Mouse (Mus musculus): ENCODE data around the gene Sipa1l1. TPM values are rescaled to one million over a fixed set of nuclear protein-coding genes. Genes with fewer than 3 reads are reported as not detected.

Sipa1l1 gene
- polyA plus RNA-seq, 1 experiment: 12.0 TPM

- Histone ChIP-seq H3K36me3 (replicated peaks; ENCODE audit: low read length) (peaks cover 22% of the 10 kb centered on the region), H3K4me1 (peaks cover 77% of the 10 kb centered on the region), H3K27me3 (replicated peaks) (no peaks in the 10 kb centered on the region), H3K4me3 (replicated peaks) (peak overlapping the region; percentile 82), H3K9me3 (no peaks in the 10 kb centered on the region)
- no peak for TF ChIP-seq GATA1 (IDR thresholded peaks at IDR 0.05; ENCODE audit: borderline replicate concordance, low read length)
- TF ChIP-seq FLI1 (IDR thresholded peaks at IDR 0.05; ENCODE audit: low read length): no peak
These were observed 20.8 kb downstream of the Sipa1l1 start for GRCm38 (mm10) chr12:82189715-82190581.

DNA sequence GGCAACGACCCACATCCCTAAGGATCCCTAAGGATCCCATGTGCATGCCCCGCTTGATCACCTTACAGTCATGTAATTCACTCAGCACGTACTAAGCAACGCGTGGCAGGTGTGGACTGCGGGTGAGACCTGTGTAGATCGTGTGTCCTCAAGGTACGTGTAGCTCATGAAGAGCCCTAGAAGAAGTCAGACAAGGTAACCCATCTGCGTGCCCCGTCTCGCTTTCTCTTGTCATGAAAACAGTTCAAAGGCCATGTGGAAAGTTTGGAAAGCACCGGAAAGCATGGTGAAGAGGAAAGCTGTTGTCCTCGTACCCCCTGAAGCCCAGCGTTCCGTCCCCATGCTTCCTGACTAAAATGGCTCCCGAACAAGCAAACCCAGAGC, 21.5 kb downstream of the Sipa1l1 start:
- no peaks in the 10 kb centered on the region for H3K27me3 ChIP-seq (replicated peaks)
- peaks cover 22% of the 10 kb centered on the region for H3K36me3 ChIP-seq (replicated peaks; ENCODE audit: low read length)
- no peak for TF ChIP-seq FLI1 (IDR thresholded peaks at IDR 0.05; ENCODE audit: low read length)
- TF ChIP-seq GATA1 (IDR thresholded peaks at IDR 0.05; ENCODE audit: borderline replicate concordance, low read length): no peak
- H3K4me3 ChIP-seq (replicated peaks): no peak overlapping the region
- no peaks in the 10 kb centered on the region for H3K9me3 ChIP-seq
- H3K4me1 ChIP-seq: peaks cover 83% of the 10 kb centered on the region

DNA sequence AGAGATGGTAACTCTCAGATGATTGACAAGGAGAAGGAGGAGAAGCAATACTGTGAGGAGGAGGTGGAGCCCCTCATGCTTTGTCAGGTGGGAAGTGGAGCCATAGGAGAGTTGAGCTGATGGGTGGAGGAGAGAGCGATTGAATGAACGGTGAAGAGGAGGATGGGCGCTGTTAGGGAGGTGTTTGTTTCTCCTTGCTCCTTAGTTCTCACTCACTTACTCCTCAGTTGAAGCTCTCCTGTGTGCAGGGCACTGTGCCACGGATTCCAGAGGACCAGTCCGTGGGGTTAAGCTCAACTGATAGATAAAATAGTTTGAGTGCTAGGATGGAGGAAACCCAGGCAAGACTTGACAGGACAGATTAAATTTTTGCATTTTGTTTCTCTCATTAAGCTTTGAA, 22.6 kb downstream of the Sipa1l1 start:
- Histone ChIP-seq H3K4me1 (peaks cover 90% of the 10 kb centered on the region), H3K9me3 (no peaks in the 10 kb centered on the region), H3K27me3 (replicated peaks) (no peaks in the 10 kb centered on the region), H3K36me3 (replicated peaks; ENCODE audit: low read length) (peaks cover 26% of the 10 kb centered on the region), H3K4me3 (replicated peaks) (no peak overlapping the region)
- TF ChIP-seq GATA1 (IDR thresholded peaks at IDR 0.05; ENCODE audit: borderline replicate concordance, low read length) (no peak), FLI1 (IDR thresholded peaks at IDR 0.05; ENCODE audit: low read length) (no peak)

DNA sequence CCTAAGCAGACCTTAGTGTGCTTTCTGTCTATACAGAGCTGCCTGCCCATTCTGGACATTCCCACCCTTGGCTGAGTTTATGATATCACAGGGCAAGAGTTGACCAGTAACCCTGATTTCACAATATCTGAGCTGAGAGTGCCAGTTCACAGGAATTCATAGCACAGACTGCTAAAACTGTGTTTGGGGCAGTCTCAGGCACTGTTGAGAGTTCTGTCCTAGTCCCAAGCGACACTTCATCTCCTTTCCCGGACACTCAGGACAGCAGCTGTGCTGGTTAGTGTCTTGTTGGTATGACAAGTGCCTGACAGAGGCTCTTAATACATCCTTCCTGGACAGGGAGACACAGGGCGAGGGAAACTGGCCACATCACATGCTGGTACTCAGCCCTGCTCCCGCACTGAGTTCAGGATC, 23.5 kb downstream of the Sipa1l1 start:
- no peaks in the 10 kb centered on the region for H3K27me3 ChIP-seq (replicated peaks)
- peaks cover 24% of the 10 kb centered on the region for H3K36me3 ChIP-seq (replicated peaks; ENCODE audit: low read length)
- peaks cover 93% of the 10 kb centered on the region for H3K4me1 ChIP-seq
- TF ChIP-seq FLI1 (IDR thresholded peaks at IDR 0.05; ENCODE audit: low read length) (no peak), GATA1 (IDR thresholded peaks at IDR 0.05; ENCODE audit: borderline replicate concordance, low read length) (no peak)
- no peaks in the 10 kb centered on the region for H3K9me3 ChIP-seq
- no peak overlapping the region for H3K4me3 ChIP-seq (replicated peaks)

- H3K36me3 ChIP-seq (replicated peaks; ENCODE audit: low read length): peaks cover 23% of the 10 kb centered on the region
- no peaks in the 10 kb centered on the region for H3K27me3 ChIP-seq (replicated peaks)
- no peaks in the 10 kb centered on the region for H3K9me3 ChIP-seq
- peaks cover 93% of the 10 kb centered on the region for H3K4me1 ChIP-seq
- no peak for TF ChIP-seq FLI1 (IDR thresholded peaks at IDR 0.05; ENCODE audit: low read length)
- TF ChIP-seq GATA1 (IDR thresholded peaks at IDR 0.05; ENCODE audit: borderline replicate concordance, low read length): no peak
- H3K4me3 ChIP-seq (replicated peaks): no peak overlapping the region
These were observed 24.4 kb downstream of the Sipa1l1 start for GRCm38 (mm10) chr12:82193476-82193875.

DNA sequence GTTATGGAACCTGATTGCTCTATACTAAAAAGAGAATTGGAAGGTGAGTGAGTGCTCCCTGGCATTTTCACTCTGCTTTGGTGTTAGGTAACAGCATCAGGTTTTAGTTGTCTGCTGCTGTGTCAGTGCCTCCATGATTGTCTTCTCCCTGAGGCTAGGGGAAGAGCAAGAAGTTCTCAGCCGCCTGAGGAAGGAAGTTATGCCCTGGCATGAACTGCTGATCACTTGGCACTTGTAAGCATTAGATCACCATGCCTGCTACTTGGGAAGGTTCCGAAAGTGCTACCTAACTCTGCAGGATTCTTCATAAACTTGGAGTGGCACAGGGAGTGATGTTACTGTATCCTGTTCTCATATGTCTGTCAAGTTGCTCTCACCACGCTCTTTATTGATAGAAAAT, 25.8 kb downstream of the Sipa1l1 start:
- Histone ChIP-seq H3K4me3 (replicated peaks) (peak overlapping the region; percentile 15), H3K36me3 (replicated peaks; ENCODE audit: low read length) (peaks cover 23% of the 10 kb centered on the region), H3K27me3 (replicated peaks) (no peaks in the 10 kb centered on the region), H3K4me1 (peaks cover 93% of the 10 kb centered on the region), H3K9me3 (no peaks in the 10 kb centered on the region)
- TF ChIP-seq GATA1 (IDR thresholded peaks at IDR 0.05; ENCODE audit: borderline replicate concordance, low read length) (no peak), FLI1 (IDR thresholded peaks at IDR 0.05; ENCODE audit: low read length) (no peak)

DNA sequence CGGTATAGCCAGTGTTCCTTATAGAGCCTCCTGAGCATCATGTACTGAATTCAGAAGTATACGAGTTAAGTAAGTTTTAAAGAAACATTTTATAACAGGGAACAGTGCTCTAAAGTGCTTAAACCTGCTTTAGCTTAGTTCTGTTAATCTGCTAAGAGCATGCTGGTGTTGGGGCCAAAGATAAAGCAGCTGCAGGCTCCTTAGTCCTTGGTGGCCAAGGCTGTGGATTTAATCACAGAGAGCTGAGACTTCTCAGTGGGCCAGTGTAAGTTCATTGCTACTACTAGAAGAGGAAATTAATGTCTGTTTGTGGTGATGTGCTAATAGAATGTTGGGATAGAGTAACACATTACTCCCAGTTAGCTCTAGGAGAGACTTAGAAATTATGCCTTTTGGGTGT, 27.1 kb downstream of the Sipa1l1 start:
- H3K4me1 ChIP-seq: peaks cover 85% of the 10 kb centered on the region
- no peaks in the 10 kb centered on the region for H3K9me3 ChIP-seq
- no peaks in the 10 kb centered on the region for H3K27me3 ChIP-seq (replicated peaks)
- TF ChIP-seq FLI1 (IDR thresholded peaks at IDR 0.05; ENCODE audit: low read length): no peak
- no peak overlapping the region for H3K4me3 ChIP-seq (replicated peaks)
- peaks cover 28% of the 10 kb centered on the region for H3K36me3 ChIP-seq (replicated peaks; ENCODE audit: low read length)

GRCm38 (mm10) chr12:82196615-82197146, 27.6 kb downstream of the Sipa1l1 start:
- H3K9me3 ChIP-seq: no peaks in the 10 kb centered on the region

DNA sequence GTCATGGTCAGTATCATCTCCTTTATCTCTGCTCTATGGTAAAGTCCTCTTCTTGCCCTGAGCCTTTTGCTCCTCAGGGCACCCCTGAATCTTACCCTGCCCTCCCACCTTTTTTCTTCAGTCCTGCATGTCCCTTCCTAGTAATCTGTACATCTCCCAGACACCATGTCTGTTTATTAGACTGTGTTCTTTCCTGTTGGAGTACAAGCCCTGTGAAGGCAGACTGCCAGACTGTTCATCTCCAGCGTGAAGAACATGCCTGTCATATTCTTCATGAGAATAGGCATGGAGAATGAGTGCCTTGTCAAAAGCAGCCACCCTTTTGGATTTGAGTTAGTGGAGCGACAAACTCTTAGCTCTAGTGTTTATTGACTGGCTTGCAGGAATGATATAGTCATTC, 28.1 kb downstream of the Sipa1l1 start:
- no peaks in the 10 kb centered on the region for H3K9me3 ChIP-seq
- H3K36me3 ChIP-seq (replicated peaks; ENCODE audit: low read length): peaks cover 25% of the 10 kb centered on the region
- TF ChIP-seq GATA1 (IDR thresholded peaks at IDR 0.05; ENCODE audit: borderline replicate concordance, low read length) (no peak), FLI1 (IDR thresholded peaks at IDR 0.05; ENCODE audit: low read length) (no peak)
- no peak overlapping the region for H3K4me3 ChIP-seq (replicated peaks)
- H3K27me3 ChIP-seq (replicated peaks): no peaks in the 10 kb centered on the region
- peaks cover 80% of the 10 kb centered on the region for H3K4me1 ChIP-seq

More at GRCm38 (mm10) chr12:82196615-82197146, 27.6 kb downstream of the Sipa1l1 start:
- H3K4me1 ChIP-seq: peaks cover 83% of the 10 kb centered on the region
- H3K36me3 ChIP-seq (replicated peaks; ENCODE audit: low read length): peaks cover 26% of the 10 kb centered on the region
- TF ChIP-seq FLI1 (IDR thresholded peaks at IDR 0.05; ENCODE audit: low read length) (no peak), GATA1 (IDR thresholded peaks at IDR 0.05; ENCODE audit: borderline replicate concordance, low read length) (no peak)
- H3K4me3 ChIP-seq (replicated peaks): no peak overlapping the region
- H3K27me3 ChIP-seq (replicated peaks): no peaks in the 10 kb centered on the region

GRCm38 (mm10) chr12:82199286-82199685, 30.2 kb downstream of the Sipa1l1 start:
- peaks cover 81% of the 10 kb centered on the region for H3K4me1 ChIP-seq
- H3K36me3 ChIP-seq (replicated peaks; ENCODE audit: low read length): peaks cover 16% of the 10 kb centered on the region
- H3K27me3 ChIP-seq (replicated peaks): no peaks in the 10 kb centered on the region
- TF ChIP-seq GATA1 (IDR thresholded peaks at IDR 0.05; ENCODE audit: borderline replicate concordance, low read length) (no peak), FLI1 (IDR thresholded peaks at IDR 0.05; ENCODE audit: low read length) (no peak)
- H3K9me3 ChIP-seq: no peaks in the 10 kb centered on the region
- peak overlapping the region; percentile 11 for H3K4me3 ChIP-seq (replicated peaks)
